Mouse (Mus musculus): ENCODE results near the gene Cadm3. TPM values are rescaled to one million over a fixed set of nuclear protein-coding genes. Genes with fewer than 3 reads are reported as not detected.
A peak's percentile ranks its signal among the peaks of the same experiment; 100 is the strongest.

Cadm3 gene
- total and polyA plus RNA-seq, 3 experiments: not detected

- dilution Hi-C loops (cut with MboI; ENCODE audit: extremely low pct_ligation_motif_present, extremely low pct_unique_long_range_greater_than_20kb, low sequenced_read_pairs): no loop called here
- DNase-seq (ENCODE audit: extremely low read depth): peak; percentile 64
- TF ChIP-seq UBTF (IDR thresholded peaks at IDR 0.05; ENCODE audit: low read depth, low read length): no peak
- TF ChIP-seq USF2 (conservative IDR thresholded peaks at IDR 0.05; ENCODE audit: low read depth, low read length): no peak
- 0 out of 2 replicates have a peak, but pooled peaks have one; percentile 27 for TF ChIP-seq IRF4 (IDR thresholded peaks at IDR 0.05; ENCODE audit: low read depth, low read length)
- TF ChIP-seq SMC3 (IDR thresholded peaks at IDR 0.05; ENCODE audit: low read depth, low read length): no peak
- TF ChIP-seq POLR2A (IDR thresholded peaks at IDR 0.05; ENCODE audit: low read depth, low read length): no peak
- peak; percentile 90 for TF ChIP-seq MEF2A (IDR thresholded peaks at IDR 0.05; ENCODE audit: borderline replicate concordance, low read depth, low read length)
- TF ChIP-seq E2F4 (IDR thresholded peaks at IDR 0.05; ENCODE audit: insufficient replicate concordance, low read depth, low read length): no peak
- TF ChIP-seq NRF1 (IDR thresholded peaks at IDR 0.05; ENCODE audit: low read depth, low read length): no peak
- no peak for TF ChIP-seq MYC (IDR thresholded peaks at IDR 0.05; ENCODE audit: low read depth, low read length)
- TF ChIP-seq JUND (conservative IDR thresholded peaks at IDR 0.05; ENCODE audit: low read depth, low read length): no peak
- TF ChIP-seq CHD1 (IDR thresholded peaks at IDR 0.05; ENCODE audit: low read depth, low read length): no peak
- TF ChIP-seq CHD2 (IDR thresholded peaks at IDR 0.05; ENCODE audit: low read length): no peak
- no peak for TF ChIP-seq CTCF (conservative IDR thresholded peaks at IDR 0.05 in 1 of 2, IDR thresholded peaks at IDR 0.05 in 1 of 2; ENCODE audit: low read depth in 2 of 2, low read length in 2 of 2)
- TF ChIP-seq NELFE (IDR thresholded peaks at IDR 0.05; ENCODE audit: low read depth, low read length): no peak
- TF ChIP-seq TBP (conservative IDR thresholded peaks at IDR 0.05; ENCODE audit: low read depth, low read length): no peak
- no peak for TF ChIP-seq SIN3A (IDR thresholded peaks at IDR 0.05; ENCODE audit: low read length)
- no peak for TF ChIP-seq MXI1 (IDR thresholded peaks at IDR 0.05; ENCODE audit: low read depth, low read length)
- no peak for TF ChIP-seq RAD21 (IDR thresholded peaks at IDR 0.05; ENCODE audit: low read depth, low read length)
- no peak for TF ChIP-seq ELF1 (IDR thresholded peaks at IDR 0.05; ENCODE audit: low read depth, low read length)
- no peak for TF ChIP-seq RCOR1 (conservative IDR thresholded peaks at IDR 0.05; ENCODE audit: low read depth, low read length)
- TF ChIP-seq GABPA (IDR thresholded peaks at IDR 0.05; ENCODE audit: insufficient replicate concordance, low read depth, low read length): no peak
- no peak for TF ChIP-seq KAT2A (IDR thresholded peaks at IDR 0.05; ENCODE audit: insufficient replicate concordance, low read length)
- TF ChIP-seq EP300 (IDR thresholded peaks at IDR 0.05; ENCODE audit: low read length): peak; percentile 12; the same call in 1 of the 2 replicates
- no peak for TF ChIP-seq BHLHE40 (IDR thresholded peaks at IDR 0.05; ENCODE audit: low read depth, low read length)
- 0 out of 2 replicates have a peak, but pooled peaks have one; percentile 15 for TF ChIP-seq JUN (IDR thresholded peaks at IDR 0.05; ENCODE audit: insufficient read depth, low read depth, low read length)
- H3K27ac ChIP-seq (ENCODE audit: insufficient read depth, low read depth): no peak overlapping the region
- no peak overlapping the region for H3K4me3 ChIP-seq (replicated peaks in 1 of 3; ENCODE audit: low read depth in 2 of 3, low read length in 2 of 3, poor library complexity in 1 of 3)
- in situ Hi-C loops (cut with MboI; ENCODE audit: low pct_ligation_motif_present, low pct_unique_long_range_greater_than_20kb, low sequenced_read_pairs): no loop called here
- no peaks in the 10 kb centered on the region for H3K9me3 ChIP-seq (replicated peaks; ENCODE audit: low read length)
- peaks cover 5 to 31% of the 10 kb centered on the region in 2 experiments for H3K4me1 ChIP-seq (ENCODE audit: control insufficient read depth in 1 of 2, insufficient read depth in 2 of 2)
- H3K79me2 ChIP-seq (replicated peaks; ENCODE audit: control insufficient read depth, extremely low read depth, insufficient read depth, poor library complexity, severe bottlenecking): no peaks in the 10 kb centered on the region
- H3K4me2 ChIP-seq (ENCODE audit: insufficient read depth, low read depth, poor library complexity, severe bottlenecking): peak overlapping the region; percentile 38; the same call in 1 of the 2 replicates
- no peaks in the 10 kb centered on the region for H3K27me3 ChIP-seq (replicated peaks)
- H3K36me3 ChIP-seq (replicated peaks in 1 of 2; ENCODE audit: control insufficient read depth in 1 of 2, insufficient read depth in 1 of 2, low read length in 1 of 2): no peaks in the 10 kb centered on the region
- H3K9ac ChIP-seq (ENCODE audit: insufficient read depth, low read depth): no peak overlapping the region
Observed at GRCm38 (mm10) chr1:173411863-173412262, 44.4 kb upstream of the Cadm3 start.
